Mouse (Mus musculus): ENCODE measurements at regions not wholly inside any gene's neighbourhood (a gene's known extent, or its start where the extent isn't known, plus 50 kb on each side); places are given as distances from the start of the nearest gene placed in this dataset.

DNA sequence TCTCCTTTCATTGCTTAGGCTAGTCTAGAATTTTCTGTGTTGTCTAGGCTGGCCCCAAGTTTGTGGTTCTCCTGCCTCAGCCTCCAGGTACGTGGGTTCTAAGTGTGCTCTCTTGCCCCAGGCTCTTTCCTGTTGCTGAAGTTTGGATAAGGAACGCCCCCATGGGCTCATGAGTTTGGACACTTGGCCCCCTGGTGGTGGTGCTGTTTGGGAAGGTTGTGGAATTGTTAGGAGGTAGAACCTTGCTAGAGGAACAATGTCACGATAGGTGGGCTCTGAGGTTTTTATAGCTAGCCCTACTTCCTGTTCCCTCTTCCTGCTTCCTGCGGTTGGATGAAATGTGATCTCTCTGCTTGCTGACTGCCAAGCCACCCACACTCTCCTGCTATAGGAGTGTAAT lies 371.5 kb downstream of the Tbc1d22a start:
- Histone ChIP-seq H3K4me2 (ENCODE audit: low read depth, low read length) (no peak overlapping the region), H3K4me1 (ENCODE audit: control insufficient read depth, insufficient read depth) (no peaks in the 10 kb centered on the region), H3K9ac (replicated peaks; ENCODE audit: low read depth, low read length) (no peak overlapping the region), H3K27ac (ENCODE audit: low read depth) (no peak overlapping the region), H3K27me3 (ENCODE audit: control insufficient read depth, insufficient read depth, low read length) (no peaks in the 10 kb centered on the region), H3K36me3 (replicated peaks; ENCODE audit: control insufficient read depth, insufficient read depth, low read length) (no peaks in the 10 kb centered on the region), H3K4me3 (ENCODE audit: low read depth, low read length) (no peak overlapping the region), H3K9me3 (replicated peaks; ENCODE audit: control insufficient read depth, low read length) (no peaks in the 10 kb centered on the region)
- DNase-seq (ENCODE audit: low spot score): no peak
- WGBS: 69% methylated on average over 4 of the region's 4 CpGs
- ATAC-seq (ENCODE audit: insufficient read depth, low read depth): no peak
- TF ChIP-seq CTCF (IDR thresholded peaks at IDR 0.05; ENCODE audit: low read depth): no peak; the same call in 1 of the 2 replicates
- no peak for TF ChIP-seq EP300 (IDR thresholded peaks at IDR 0.05; ENCODE audit: low read depth)

DNA sequence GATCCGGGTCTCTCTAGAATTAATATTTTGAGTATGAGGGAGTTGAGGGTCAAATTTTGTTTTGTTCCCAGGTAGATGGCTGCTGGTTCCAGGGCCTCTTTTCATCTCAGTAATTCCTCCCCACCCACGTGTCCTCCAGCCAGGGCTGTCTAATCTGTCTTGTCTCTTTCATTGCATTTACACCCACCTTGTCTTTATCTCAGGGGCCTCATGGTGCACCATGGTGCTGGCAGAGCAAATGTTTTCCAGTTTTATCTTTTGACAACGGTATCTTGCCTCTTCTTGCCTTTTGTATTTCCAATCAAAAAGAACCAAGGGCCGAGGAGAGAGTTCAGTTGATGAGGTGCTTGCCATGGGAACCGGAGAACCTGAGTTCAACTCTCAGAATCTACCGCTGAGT lies 372.9 kb downstream of the Tbc1d22a start:
- no peak for TF ChIP-seq EP300 (IDR thresholded peaks at IDR 0.05; ENCODE audit: low read depth)
- TF ChIP-seq CTCF (IDR thresholded peaks at IDR 0.05; ENCODE audit: low read depth): no peak
- H3K36me3 ChIP-seq (replicated peaks; ENCODE audit: control insufficient read depth, insufficient read depth, low read length): no peaks in the 10 kb centered on the region
- H3K9ac ChIP-seq (replicated peaks; ENCODE audit: low read depth, low read length): no peak overlapping the region
- H3K4me3 ChIP-seq (ENCODE audit: low read depth, low read length): no peak overlapping the region
- no peak for ATAC-seq (ENCODE audit: insufficient read depth, low read depth)
- WGBS: 38% methylated on average over 6 of the region's 6 CpGs
- H3K27ac ChIP-seq (ENCODE audit: low read depth): no peak overlapping the region
- no peaks in the 10 kb centered on the region for H3K9me3 ChIP-seq (replicated peaks; ENCODE audit: control insufficient read depth, low read length)
- H3K4me1 ChIP-seq (ENCODE audit: control insufficient read depth, insufficient read depth): no peaks in the 10 kb centered on the region
- no peak for DNase-seq (ENCODE audit: low spot score)
- H3K27me3 ChIP-seq (ENCODE audit: control insufficient read depth, insufficient read depth, low read length): no peaks in the 10 kb centered on the region
- no peak overlapping the region for H3K4me2 ChIP-seq (ENCODE audit: low read depth, low read length)

GRCm38 (mm10) chr15:86590033-86590432 lies 375.8 kb downstream of the Tbc1d22a start:
- Histone ChIP-seq H3K9ac (replicated peaks; ENCODE audit: low read depth, low read length) (no peak overlapping the region), H3K27me3 (ENCODE audit: control insufficient read depth, insufficient read depth, low read length) (no peaks in the 10 kb centered on the region), H3K4me3 (ENCODE audit: low read depth, low read length) (no peak overlapping the region), H3K9me3 (replicated peaks; ENCODE audit: control insufficient read depth, low read length) (no peaks in the 10 kb centered on the region), H3K36me3 (replicated peaks; ENCODE audit: control insufficient read depth, insufficient read depth, low read length) (no peaks in the 10 kb centered on the region), H3K4me1 (ENCODE audit: control insufficient read depth, insufficient read depth) (no peaks in the 10 kb centered on the region), H3K4me2 (ENCODE audit: low read depth, low read length) (no peak overlapping the region), H3K27ac (ENCODE audit: low read depth) (no peak overlapping the region)
- ATAC-seq (ENCODE audit: insufficient read depth, low read depth) (no peak), DNase-seq (ENCODE audit: low spot score) (no peak)
- 67% methylated on average over 7 of the region's 7 CpGs for WGBS
- TF ChIP-seq EP300 (IDR thresholded peaks at IDR 0.05; ENCODE audit: low read depth) (no peak), CTCF (IDR thresholded peaks at IDR 0.05; ENCODE audit: low read depth) (no peak)

DNA sequence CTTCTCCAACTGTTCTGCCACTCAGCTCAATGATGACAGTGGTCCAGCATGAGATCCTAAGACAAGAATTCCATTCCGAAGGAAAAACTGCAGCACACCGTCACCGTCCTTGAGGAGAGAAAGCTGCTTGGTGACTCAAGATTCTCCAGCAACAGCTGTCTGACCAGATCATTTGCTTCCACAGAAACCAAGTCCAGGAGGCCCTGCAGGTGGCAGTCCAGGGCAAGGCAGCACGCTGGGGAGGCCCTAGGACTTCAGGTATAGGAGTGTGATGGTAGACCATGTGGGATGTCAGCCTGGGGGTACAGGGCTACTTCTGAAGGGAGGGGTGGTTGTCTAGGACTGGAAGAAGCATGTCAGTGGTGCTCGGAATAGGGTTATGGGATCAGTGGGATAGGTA lies 376.6 kb downstream of the Tbc1d22a start:
- no peaks in the 10 kb centered on the region for H3K4me1 ChIP-seq (ENCODE audit: control insufficient read depth, insufficient read depth)
- H3K4me3 ChIP-seq (ENCODE audit: low read depth, low read length): no peak overlapping the region
- no peak overlapping the region for H3K27ac ChIP-seq (ENCODE audit: low read depth)
- H3K4me2 ChIP-seq (ENCODE audit: low read depth, low read length): no peak overlapping the region
- ATAC-seq (ENCODE audit: insufficient read depth, low read depth) (no peak), DNase-seq (ENCODE audit: low spot score) (no peak)
- WGBS: 60% methylated on average over 5 of the region's 5 CpGs
- no peak overlapping the region for H3K9ac ChIP-seq (replicated peaks; ENCODE audit: low read depth, low read length)
- no peaks in the 10 kb centered on the region for H3K9me3 ChIP-seq (replicated peaks; ENCODE audit: control insufficient read depth, low read length)
- H3K36me3 ChIP-seq (replicated peaks; ENCODE audit: control insufficient read depth, insufficient read depth, low read length): no peaks in the 10 kb centered on the region
- no peaks in the 10 kb centered on the region for H3K27me3 ChIP-seq (ENCODE audit: control insufficient read depth, insufficient read depth, low read length)
- TF ChIP-seq EP300 (IDR thresholded peaks at IDR 0.05; ENCODE audit: low read depth) (no peak), CTCF (IDR thresholded peaks at IDR 0.05; ENCODE audit: low read depth) (peak; percentile 26)

- no peak for ATAC-seq (ENCODE audit: insufficient read depth, low read depth)
Measured at GRCm38 (mm10) chr15:86593404-86593803, 379.1 kb downstream of the Tbc1d22a start.

GRCm38 (mm10) chr15:86606411-86606810 lies 392.2 kb downstream of the Tbc1d22a start:
- Histone ChIP-seq H3K4me3 (ENCODE audit: low read depth, low read length) (no peak overlapping the region), H3K36me3 (replicated peaks; ENCODE audit: control insufficient read depth, insufficient read depth, low read length) (no peaks in the 10 kb centered on the region), H3K9me3 (replicated peaks; ENCODE audit: control insufficient read depth, low read length) (no peaks in the 10 kb centered on the region), H3K4me1 (ENCODE audit: control insufficient read depth, insufficient read depth) (no peaks in the 10 kb centered on the region), H3K9ac (replicated peaks; ENCODE audit: low read depth, low read length) (no peak overlapping the region), H3K27me3 (ENCODE audit: control insufficient read depth, insufficient read depth, low read length) (no peaks in the 10 kb centered on the region), H3K4me2 (ENCODE audit: low read depth, low read length) (no peak overlapping the region), H3K27ac (ENCODE audit: low read depth) (no peak overlapping the region)
- ATAC-seq (ENCODE audit: insufficient read depth, low read depth): no peak
- TF ChIP-seq CTCF (IDR thresholded peaks at IDR 0.05; ENCODE audit: low read depth) (no peak), EP300 (IDR thresholded peaks at IDR 0.05; ENCODE audit: low read depth) (no peak)
- no peak for DNase-seq (ENCODE audit: low spot score)

More at GRCm38 (mm10) chr15:86593404-86593803, 379.1 kb downstream of the Tbc1d22a start:
- H3K4me2 ChIP-seq (ENCODE audit: low read depth, low read length): no peak overlapping the region
- no peaks in the 10 kb centered on the region for H3K36me3 ChIP-seq (replicated peaks; ENCODE audit: control insufficient read depth, insufficient read depth, low read length)
- no peak for TF ChIP-seq EP300 (IDR thresholded peaks at IDR 0.05; ENCODE audit: low read depth)
- no peak for TF ChIP-seq CTCF (IDR thresholded peaks at IDR 0.05; ENCODE audit: low read depth)
- no peak overlapping the region for H3K4me3 ChIP-seq (ENCODE audit: low read depth, low read length)
- H3K9ac ChIP-seq (replicated peaks; ENCODE audit: low read depth, low read length): no peak overlapping the region
- H3K27ac ChIP-seq (ENCODE audit: low read depth): no peak overlapping the region
- no peak for DNase-seq (ENCODE audit: low spot score)
- 46% methylated on average over 6 of the region's 6 CpGs for WGBS
- H3K4me1 ChIP-seq (ENCODE audit: control insufficient read depth, insufficient read depth): no peaks in the 10 kb centered on the region
- H3K9me3 ChIP-seq (replicated peaks; ENCODE audit: control insufficient read depth, low read length): no peaks in the 10 kb centered on the region
- H3K27me3 ChIP-seq (ENCODE audit: control insufficient read depth, insufficient read depth, low read length): no peaks in the 10 kb centered on the region

Data from heart, postnatal 0 days (tissue).